Mouse (Mus musculus) bone marrow, adult 2 months (tissue): ENCODE measurements around the gene Dtymk. TPM values are rescaled to one million over a fixed set of nuclear protein-coding genes. Genes with fewer than 3 reads are reported as not detected.
"Not testable (repeated sequence)": the region's sequence is repeated elsewhere in the genome, so short reads cannot be mapped to it uniquely, and the experiment has no call there.

Source experiments
- H3K27ac ChIP-seq: fragments of 200-500 bp; 2 replicates; pipeline ENCODE4 v1.5.1; 2012; ENCODE audit warnings: low read depth, mild to moderate bottlenecking, control low read depth, inconsistent platforms, low read length; ENCODE audit not compliant: control insufficient read depth, poor library complexity, insufficient read depth
- H3K4me1 ChIP-seq: fragments of 200-500 bp; 2 replicates; pipeline ENCODE4 v1.6.1; 2011; ENCODE audit warnings: low read length; ENCODE audit not compliant: control insufficient read depth, insufficient read depth
- H3K4me3 ChIP-seq: fragments of 200-500 bp; replicated peaks from 2 replicates; pipeline ENCODE3; 2011; ENCODE audit warnings: mild to moderate bottlenecking, low read depth, low read length, control low read depth; ENCODE audit not compliant: control insufficient read depth
- CTCF ChIP-seq: fragments of 200-500 bp; IDR thresholded peaks from 2 replicates; pipeline ENCODE4 v1.5.1; 2011; ENCODE audit warnings: low read length, control low read depth; ENCODE audit not compliant: control insufficient read depth, insufficient read depth
- POLR2A ChIP-seq: fragments of 200-500 bp; IDR thresholded peaks from 2 replicates; pipeline ENCODE4 v1.6.1; 2011; ENCODE audit warnings: low read depth, mild to moderate bottlenecking, control low read depth, low read length, borderline replicate concordance; ENCODE audit not compliant: control insufficient read depth
- WGBS: fragments of 180-500 bp; shearing (Covaris S2); methylation state at CpG from one replicate; pipeline ENCODE4 v1.1.7; 2018; 5-methylcytosine and 5-hydroxymethylcytosine counted together
- polyA plus RNA-seq: library from polyadenylated mRNA; stranded (reverse); fragments of >200 nt; gene quantifications from 2 replicates; pipeline ENCODE4 v1.2.4, GENCODE M21; 2011; ENCODE audit warnings: low replicate concordance; ENCODE audit not compliant: missing spikeins, insufficient read depth, insufficient read length

The Dtymk gene
- polyA plus RNA-seq, 1 experiment = 128 TPM

DNA sequence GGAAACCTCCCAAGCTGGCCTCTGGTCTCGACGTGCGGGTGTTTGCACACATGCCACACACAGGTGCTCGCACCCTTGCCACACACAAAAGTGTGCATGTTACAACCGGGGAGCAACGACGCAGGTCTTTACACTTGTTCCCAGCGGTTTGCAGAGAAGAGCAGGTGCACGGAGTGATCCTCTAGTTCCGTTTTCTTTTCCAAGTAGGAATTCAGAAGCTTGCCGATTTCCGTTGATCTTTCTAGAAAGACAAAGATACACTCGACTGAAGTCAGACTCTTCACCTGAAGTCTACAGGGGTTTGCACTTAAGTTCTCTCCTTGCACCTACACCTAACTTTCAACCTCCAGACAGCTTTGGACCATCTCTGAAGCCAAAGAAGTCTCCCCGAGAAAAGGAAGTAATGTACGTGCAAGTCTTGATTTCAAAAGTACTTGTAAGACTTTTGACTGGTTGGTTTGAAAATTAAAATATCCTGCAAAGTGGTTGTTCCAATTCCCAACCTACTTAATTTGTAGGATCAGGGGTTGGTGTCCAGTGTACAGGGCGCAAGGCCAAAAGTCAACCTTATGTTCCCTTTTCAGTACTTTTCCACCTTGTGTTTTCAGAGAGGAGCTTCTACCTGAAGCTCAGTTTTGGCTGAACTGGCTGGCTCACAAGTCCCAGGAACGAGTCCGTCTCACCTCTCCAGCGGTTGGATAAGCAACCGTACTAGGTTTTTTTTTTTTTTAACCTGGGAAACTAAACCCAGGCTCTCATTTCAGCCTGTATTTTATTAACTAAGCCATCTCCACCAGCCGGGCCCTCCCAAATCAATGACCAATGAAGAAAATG lies 847 bp downstream of the Dtymk start:
- WGBS = 54% methylated on average over 21 of the region's 21 CpGs
- Histone ChIP-seq H3K27ac (0 out of 2 replicates have a peak overlapping the region, but pooled peaks have one; percentile 34), H3K4me3 (peak overlapping the region; percentile 96), H3K4me1 (peaks cover 7% of the 10 kb centered on the region)
- TF ChIP-seq POLR2A (no peak), CTCF (no peak)

DNA sequence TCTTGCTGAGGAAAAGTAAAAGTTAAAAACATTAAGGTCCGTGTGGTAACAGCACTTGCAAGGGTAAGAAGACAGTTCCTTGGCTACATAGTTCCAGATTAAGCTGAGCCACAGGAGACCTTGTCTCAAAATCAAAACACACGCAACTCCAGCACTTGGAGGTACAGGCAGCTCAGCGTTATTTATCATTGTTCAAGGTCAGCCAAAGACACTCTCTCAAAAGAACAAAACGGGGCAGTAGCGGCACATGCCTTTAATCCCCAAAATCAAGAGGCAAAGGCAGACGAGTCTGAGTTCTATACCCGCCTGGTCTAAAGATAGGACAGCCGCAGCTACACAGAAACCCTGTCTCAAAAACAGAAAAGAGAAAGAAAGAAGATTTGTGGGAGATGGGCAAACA lies 5.8 kb downstream of the Dtymk start:
- no peak overlapping the region for H3K27ac ChIP-seq
- H3K4me1 ChIP-seq = peaks cover 1% of the 10 kb centered on the region; the same call in 1 of the 2 replicates
- TF ChIP-seq POLR2A (no peak), CTCF (no peak)
- no peak overlapping the region for H3K4me3 ChIP-seq
- 82% methylated on average over 8 of the region's 8 CpGs for WGBS

DNA sequence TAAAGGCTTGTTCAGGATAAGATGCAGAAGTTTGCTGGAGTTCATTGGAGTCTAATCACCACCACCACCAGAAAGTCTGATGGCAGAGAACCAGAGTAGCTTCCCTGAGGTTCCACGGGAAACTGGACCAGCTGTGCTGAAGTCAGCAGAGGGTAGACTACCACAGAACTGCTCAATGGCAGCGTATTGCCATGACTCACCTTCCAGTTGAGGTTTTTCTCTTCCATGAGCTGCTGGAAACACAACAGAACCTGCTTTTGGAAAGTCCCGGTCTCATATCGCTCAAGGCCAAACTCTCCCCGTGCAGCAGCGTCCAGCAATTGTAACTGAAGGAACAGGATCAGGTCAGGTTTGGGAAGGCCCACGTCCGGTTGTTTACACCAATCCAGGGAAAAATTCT lies 7.2 kb downstream of the Dtymk start:
- H3K4me1 ChIP-seq = peaks cover 1% of the 10 kb centered on the region; the same call in 1 of the 2 replicates
- WGBS = 88% methylated on average over 8 of the region's 8 CpGs
- TF ChIP-seq CTCF (no peak), POLR2A (no peak)

DNA sequence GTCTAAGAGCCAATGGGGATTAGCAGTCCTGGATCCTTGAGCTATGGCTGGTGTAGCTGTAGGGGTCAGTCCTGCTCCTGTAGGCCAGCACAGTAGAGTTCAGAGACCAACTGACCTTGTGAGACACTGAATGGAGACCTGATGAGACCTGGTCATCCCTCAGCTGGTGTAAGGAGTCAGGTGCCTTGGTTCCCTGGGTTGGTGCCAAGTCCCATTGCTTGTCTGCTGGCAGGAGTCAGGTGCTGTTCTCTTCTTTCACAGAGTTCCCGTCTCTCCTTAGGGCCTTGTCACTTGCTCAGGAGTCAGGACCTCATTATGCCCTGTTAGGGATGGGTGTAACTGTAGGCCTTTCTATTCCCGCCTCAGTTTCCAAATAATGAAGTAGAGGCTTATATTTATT lies 14.8 kb downstream of the Dtymk start:
- Histone ChIP-seq H3K4me1 (no peaks in the 10 kb centered on the region), H3K27ac (no peak overlapping the region), H3K4me3 (no peak overlapping the region)
- WGBS = 88% methylated on average over 2 of the region's 2 CpGs
- TF ChIP-seq POLR2A (no peak), CTCF (no peak)

More for the DNA sequence above, 7.2 kb downstream of the Dtymk start:
- Histone ChIP-seq H3K27ac (no peak overlapping the region), H3K4me3 (no peak overlapping the region)

DNA sequence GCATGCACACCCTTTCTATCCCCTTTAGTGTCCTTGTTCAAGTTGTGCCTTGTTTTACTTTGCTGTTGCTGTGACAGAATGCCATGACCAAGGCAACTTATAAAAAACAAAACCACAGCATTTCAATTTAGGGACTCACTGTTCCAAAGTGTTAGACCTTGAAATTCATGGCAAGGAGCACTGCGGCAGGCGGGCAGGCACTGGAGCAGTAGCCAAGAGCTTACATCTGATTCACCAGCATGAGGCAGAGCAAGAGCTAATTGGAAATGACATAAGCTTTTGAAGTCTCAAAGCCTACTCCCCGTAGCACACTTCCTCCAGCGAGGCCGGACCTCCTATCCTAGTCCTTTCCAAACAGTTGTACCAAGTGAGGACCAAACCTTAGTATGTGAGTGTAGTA lies 25.0 kb downstream of the Dtymk start:
- WGBS = 98% methylated on average over 5 of the region's 5 CpGs
- TF ChIP-seq CTCF = no peak
- Histone ChIP-seq H3K4me3 (no peak overlapping the region), H3K27ac (no peak overlapping the region), H3K4me1 (no peaks in the 10 kb centered on the region)

DNA sequence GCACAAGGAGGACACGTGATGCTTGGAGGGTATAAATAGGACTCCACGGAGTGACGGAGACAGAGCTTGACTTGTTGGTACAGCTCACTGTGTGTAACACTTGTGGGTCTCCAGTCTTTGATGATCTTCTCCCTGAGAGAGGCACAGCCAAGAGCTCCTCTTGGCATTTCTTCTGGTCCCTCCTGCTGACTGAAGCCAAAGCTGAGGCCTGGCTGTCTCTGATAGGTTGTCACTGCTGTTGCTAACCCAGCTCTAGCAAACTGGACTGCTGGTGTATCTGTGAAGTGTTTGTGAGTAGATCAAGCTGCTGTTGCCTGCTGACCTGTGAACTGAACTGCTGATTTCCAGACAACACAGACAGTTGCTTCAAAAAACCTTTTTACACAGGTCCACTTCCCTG lies 31.8 kb downstream of the Dtymk start:
- H3K27ac ChIP-seq = no peak overlapping the region
- no peak for TF ChIP-seq CTCF
- TF ChIP-seq POLR2A = no peak
- 94% methylated on average over 3 of the region's 3 CpGs for WGBS
- H3K4me1 ChIP-seq = no peaks in the 10 kb centered on the region
- no peak overlapping the region for H3K4me3 ChIP-seq

DNA sequence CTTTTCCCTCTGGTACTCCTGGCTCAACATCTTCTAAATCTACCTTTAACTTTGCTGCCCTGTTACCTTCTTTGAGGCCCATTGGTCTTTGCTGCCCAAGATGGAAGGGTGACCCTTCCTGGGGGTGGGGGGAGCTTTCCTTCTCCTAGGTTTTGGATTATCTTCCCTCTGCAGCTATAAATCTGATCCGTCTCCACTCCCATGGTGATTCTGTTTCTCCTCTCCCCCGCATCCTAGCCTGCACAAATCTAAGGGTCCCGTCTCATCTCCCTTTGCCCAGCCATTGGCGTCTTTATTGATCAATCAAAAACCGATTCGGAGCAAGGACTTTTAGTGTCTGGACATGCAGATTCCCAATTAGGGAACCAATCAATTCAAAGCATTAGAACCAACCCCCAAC lies 34.1 kb downstream of the Dtymk start:
- Histone ChIP-seq H3K4me1 (no peaks in the 10 kb centered on the region; the same call in 1 of the 2 replicates), H3K27ac (no peak overlapping the region)

DNA sequence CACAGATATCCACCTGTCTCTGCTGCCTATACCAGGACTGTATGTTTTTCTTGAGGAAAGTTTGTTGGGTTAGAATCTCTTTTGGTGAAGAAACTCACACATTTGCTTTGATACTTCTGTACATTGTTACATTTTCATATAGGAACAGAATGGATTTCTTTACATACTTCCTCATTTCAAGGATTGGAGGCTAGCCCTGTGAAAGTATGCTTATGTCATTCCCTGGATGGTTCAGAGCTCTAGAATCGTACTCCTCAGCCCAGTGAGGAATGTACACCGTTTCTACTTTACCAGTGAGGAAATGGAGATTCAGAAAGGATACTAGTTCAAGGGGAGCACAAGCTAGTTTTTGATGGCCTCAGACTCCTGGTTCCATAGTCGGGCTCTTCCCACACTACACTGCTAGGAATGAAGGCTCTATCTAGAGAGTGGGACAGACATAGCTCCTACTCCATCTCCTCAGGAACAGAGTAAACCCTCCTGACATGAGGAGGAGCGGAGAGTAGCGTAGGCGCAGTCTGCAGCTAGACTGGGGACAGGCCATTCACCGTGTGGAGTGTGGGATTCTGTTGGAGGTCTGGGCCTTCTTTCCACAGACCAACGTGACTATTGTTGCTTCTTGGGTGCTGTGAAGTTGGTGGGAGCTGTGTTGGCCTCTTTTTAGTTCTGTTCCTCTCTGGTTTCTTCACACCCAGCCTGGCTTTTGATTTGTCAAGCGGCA lies 36.7 kb downstream of the Dtymk start:
- H3K27ac ChIP-seq = no peak overlapping the region
- H3K4me1 ChIP-seq = no peaks in the 10 kb centered on the region; the same call in 1 of the 2 replicates
- no peak for TF ChIP-seq POLR2A
- TF ChIP-seq CTCF = no peak
- 77% methylated on average over 9 of the region's 9 CpGs for WGBS
- H3K4me3 ChIP-seq = no peak overlapping the region

More for the DNA sequence above, 34.1 kb downstream of the Dtymk start:
- TF ChIP-seq CTCF = no peak
- TF ChIP-seq POLR2A = no peak
- WGBS = 94% methylated on average over 6 of the region's 6 CpGs
- H3K4me3 ChIP-seq = no peak overlapping the region

DNA sequence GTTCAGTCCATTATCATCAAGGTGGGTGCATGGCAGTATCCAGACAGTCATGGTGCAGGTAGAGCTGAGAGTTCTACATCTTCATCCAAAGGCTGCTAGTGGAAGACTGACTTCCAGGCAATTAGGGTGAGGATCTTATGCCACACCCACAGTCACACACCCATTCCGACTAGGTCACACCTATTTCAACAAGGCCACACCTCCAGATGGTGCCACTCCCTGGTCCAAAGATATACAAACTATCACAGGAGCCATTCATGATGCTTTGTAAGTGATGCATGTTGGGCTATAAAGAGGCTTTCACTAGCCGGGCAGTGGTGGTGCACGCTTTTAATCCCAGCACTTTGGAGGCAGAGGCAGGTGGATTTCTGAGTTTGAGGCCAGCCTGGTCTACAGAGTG lies 38.2 kb downstream of the Dtymk start:
- H3K27ac ChIP-seq, H3K4me3 ChIP-seq, H3K4me1 ChIP-seq: not testable (repeated sequence)
- WGBS = 82% methylated on average over 3 of the region's 3 CpGs
